Mouse (Mus musculus) 3134 (cell line): ENCODE results near the gene Shisa5.

ENCODE experiments used
- DNase-seq: peaks from one replicate; pipeline ENCODE4 v3.0.0-alpha.2; 2011; ENCODE audit warnings: low spot score; ENCODE audit not compliant: insufficient read length; ENCODE audit errors: extremely low read depth

The Shisa5 gene

DNA sequence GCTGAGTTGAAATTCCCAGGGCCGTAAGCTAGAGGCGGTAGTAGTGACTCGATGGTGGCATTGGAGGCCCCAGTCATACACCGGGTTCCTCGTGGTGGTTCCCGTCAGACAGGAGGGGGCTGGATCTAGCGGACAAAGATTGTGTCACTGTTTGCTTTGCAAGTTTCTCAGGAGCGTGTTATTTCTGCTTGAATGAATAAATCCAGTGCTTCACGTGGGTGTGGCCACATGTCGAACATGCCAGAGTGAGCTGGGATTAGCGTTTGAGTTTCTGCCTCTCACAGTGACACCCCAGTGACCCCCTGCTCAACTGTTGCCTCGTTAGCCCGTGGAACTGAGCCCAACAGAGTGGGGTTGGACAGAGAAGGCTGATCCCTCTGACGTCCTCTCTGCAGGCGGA, 52.1 kb downstream of the Shisa5 start:
- DNase-seq: no peak

DNA sequence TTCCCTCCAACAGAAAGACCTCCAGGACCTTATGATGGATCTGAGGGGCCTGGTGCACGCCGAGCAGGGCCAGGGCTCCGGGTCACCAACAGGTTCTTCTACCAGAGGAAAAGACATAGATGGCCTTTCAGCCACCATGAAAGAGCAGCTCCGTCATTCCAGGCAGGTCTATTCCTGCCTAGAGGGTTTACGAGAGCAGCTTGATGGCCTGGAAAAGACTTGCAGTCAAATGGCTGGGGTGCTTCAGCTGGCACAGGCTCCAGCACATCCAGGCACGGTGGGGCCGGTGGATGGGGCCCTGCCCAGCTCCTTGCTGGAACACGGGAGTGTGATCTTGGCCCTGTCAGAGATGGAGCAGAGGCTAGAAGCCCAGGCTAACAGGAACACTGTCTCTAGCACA, 53.4 kb downstream of the Shisa5 start:
- no peak for DNase-seq

GRCm38 (mm10) chr9:109092799-109093198, 54.4 kb downstream of the Shisa5 start:
- DNase-seq: no peak

DNA sequence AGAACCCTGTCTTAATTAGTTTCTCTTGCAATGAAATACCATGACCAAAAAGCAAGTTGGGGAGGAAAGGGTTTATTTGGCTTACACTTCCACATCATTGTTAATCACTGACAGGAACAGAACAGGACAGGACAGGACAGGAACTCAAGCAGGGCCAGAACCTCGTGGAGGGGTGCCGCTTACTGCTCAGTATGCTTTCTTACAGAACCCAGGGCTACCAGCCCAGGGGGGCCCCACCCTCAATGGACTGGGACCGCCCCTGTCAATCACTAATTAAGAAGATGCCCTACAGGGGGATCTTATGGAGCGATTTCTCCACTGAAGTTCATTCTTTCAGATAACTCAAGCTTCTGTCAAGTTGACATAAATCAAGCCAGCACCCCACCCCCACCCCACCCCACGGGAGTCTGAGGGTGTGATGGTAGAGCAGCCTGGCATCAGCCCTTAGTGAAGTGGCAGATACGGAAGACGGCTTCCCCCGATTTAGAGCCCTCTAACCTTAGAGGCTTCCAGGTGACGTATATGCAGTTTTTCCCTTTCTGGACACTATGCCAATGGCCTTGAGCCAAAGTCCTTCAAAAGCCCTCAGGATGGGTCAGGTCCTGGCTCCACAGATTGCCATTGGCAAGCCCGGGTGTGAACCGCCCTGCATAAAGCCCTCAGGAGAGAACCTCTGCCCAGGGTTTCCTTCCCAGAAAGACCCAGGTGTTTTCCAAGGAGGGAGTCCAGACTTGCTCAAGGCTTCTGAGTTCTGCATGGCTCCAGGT, 55.6 kb downstream of the Shisa5 start:
- no peak for DNase-seq

DNA sequence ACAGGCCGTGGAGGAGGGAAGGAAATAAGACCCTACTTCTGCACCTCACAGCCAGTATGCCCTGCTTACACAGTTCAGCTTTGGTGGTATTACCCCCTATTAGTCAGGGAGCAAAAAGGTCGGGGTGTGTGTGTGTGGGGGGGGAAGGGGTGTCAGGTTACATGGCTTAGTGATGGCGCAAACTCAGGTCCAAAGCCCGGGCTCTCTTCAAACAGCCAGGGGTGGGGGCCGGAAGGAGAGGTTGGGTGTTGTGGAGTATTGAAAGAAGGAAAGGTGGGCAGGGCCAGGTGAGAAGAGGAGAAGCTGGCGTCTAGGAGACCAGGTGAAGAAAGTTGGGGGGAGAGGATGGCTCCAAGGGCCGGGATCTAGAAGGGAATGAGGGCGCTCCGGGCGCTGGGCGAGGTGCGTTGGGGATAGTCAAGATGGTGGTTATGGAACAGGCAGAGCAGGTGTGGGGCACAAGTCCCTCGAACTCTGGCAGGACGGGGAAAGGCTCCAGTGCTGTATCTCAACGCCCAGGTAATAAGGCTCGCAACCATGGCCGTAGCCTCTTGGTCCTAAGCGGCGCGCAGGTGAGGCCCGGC, 56.3 kb downstream of the Shisa5 start:
- DNase-seq: no peak

GRCm38 (mm10) chr9:109095137-109095982, 57.0 kb downstream of the Shisa5 start, which contains the start of gene Plxnb1:
TSS of gene Plxnb1 (plus strand) at chr9:109095389.
- no peak for DNase-seq

DNA sequence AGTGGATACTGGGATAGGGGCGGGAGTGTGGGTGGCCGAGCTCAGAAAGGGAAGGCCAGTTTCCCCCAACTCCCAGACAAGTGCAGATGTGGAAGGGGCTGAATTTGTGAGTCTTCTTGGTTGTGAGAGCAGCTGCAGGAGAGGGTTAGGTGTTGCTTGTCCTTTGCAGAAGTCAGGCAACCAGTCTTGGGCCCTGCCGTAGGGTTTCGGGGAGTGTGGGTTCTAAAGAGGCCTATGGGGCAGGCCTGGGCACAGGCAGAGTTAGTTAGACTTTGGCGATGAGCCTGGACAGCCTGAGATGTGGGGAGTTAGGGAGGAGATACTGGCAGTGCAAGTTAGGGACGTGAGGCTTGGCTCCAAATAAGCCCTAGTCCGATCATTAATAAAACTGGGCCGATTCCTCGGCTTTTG, 57.9 kb downstream of the Shisa5 start:
- no peak for DNase-seq

DNA sequence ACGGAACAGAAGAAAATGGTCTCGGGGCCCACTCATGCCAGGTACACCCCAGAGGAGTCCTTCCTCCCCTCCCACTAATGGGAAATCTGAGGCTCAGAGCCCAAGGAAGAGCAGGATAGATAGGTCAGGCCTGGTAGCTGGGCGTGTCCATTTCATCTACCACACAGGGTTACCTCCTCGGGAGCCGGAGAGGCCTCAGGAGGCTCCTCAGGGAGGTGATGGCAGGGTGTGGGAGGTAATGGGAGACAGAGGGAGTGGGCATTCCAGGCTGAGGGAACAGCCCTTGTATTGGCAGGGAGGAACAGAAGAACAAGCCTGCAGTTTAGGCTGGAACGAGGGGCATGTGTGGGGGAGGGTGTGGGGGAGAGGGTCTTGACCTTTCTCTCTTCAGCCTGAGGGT, 58.5 kb downstream of the Shisa5 start:
- no peak for DNase-seq

GRCm38 (mm10) chr9:109097291-109097690, 58.9 kb downstream of the Shisa5 start:
- DNase-seq: no peak

GRCm38 (mm10) chr9:109097831-109098230, 59.5 kb downstream of the Shisa5 start:
- no peak for DNase-seq

GRCm38 (mm10) chr9:109098366-109098765, 60.0 kb downstream of the Shisa5 start:
- no peak for DNase-seq

DNA sequence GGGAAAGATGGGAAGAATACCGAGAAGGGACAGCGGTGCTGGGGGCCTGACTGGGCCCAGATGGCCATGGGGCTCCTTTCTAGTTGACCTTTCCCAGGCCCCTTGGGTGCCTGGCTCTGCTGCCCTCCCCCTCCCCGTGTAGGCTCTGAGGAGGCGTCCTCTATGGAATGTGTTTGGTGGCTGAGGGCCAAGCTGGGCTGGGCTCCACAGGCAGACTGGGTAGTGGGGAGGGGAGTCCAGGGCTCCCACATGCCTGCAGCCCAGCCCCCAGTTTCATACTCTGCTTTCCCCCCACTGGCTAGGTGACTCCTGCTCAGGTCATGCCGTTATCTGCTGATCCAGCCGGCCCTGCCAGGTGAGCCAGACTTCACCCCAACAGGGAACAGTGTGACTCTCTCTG, 60.6 kb downstream of the Shisa5 start:
- no peak for DNase-seq

GRCm38 (mm10) chr9:109100307-109100928, 62.1 kb downstream of the Shisa5 start:
- DNase-seq: no peak

- DNase-seq: no peak
Observed at GRCm38 (mm10) chr9:109101933-109102445, 63.6 kb downstream of the Shisa5 start.

DNA sequence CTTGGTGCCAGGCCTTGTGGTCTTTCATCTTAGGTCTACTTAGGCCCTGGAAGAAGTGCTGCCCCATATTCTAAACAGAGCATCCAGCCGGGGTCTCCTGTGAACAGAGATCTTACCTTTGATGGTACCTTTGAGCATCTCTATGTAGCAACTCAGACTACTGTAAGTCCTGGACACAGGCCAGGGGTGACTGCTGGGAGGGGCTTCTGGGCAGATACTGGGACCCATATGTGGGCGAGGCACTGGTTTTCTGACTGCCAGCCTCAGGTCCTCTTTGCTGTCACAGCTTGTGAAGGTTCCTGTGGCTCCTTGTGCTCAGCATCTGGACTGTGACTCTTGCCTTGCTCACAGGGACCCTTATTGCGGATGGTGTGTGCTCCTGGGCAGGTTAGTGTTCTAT, 64.2 kb downstream of the Shisa5 start:
- no peak for DNase-seq

- DNase-seq: no peak
Observed at GRCm38 (mm10) chr9:109103250-109103649, 64.9 kb downstream of the Shisa5 start.

- no peak for DNase-seq
Observed at GRCm38 (mm10) chr9:109104083-109104482, 65.7 kb downstream of the Shisa5 start.

GRCm38 (mm10) chr9:109105011-109105410, 66.6 kb downstream of the Shisa5 start:
- DNase-seq: no peak

GRCm38 (mm10) chr9:109105648-109106047, 67.3 kb downstream of the Shisa5 start:
- DNase-seq: no peak

- DNase-seq: no peak
Observed at GRCm38 (mm10) chr9:109107341-109107740, 69.0 kb downstream of the Shisa5 start.
